Mouse (Mus musculus) kidney, embryonic 14.5 days (tissue): Measurements from ENCODE around the gene Bcl2l13. TPM values are rescaled to one million over a fixed set of nuclear protein-coding genes. Genes with fewer than 3 reads are reported as not detected.

Experiments used
- ATAC-seq: fragments of 200-750 bp; cut with Nextera tagmentation; 2 replicates; pipeline ENCODE4 v1.8.0; 2017; ENCODE audit warnings: moderate number of reproducible peaks, mild to moderate bottlenecking, moderate TSS enrichment, moderate library complexity; ENCODE audit not compliant: low FRiP score, low TSS enrichment
- H3K27ac ChIP-seq: fragments of 300-500 bp; sonication (generic); 2 replicates; pipeline ENCODE4 v1.5.1; 2014; ENCODE audit warnings: low read depth, mild to moderate bottlenecking, low read length, moderate library complexity, mixed read lengths
- H3K27me3 ChIP-seq: fragments of 300-500 bp; sonication (generic); 2 replicates; pipeline ENCODE4 v1.6.1; 2014; ENCODE audit warnings: mild to moderate bottlenecking, low read length; ENCODE audit not compliant: control insufficient read depth, insufficient read depth
- H3K36me3 ChIP-seq: fragments of 300-500 bp; sonication (generic); 2 replicates; pipeline ENCODE4 v1.6.1; 2014; ENCODE audit warnings: low read length, mixed read lengths; ENCODE audit not compliant: control insufficient read depth, insufficient read depth
- H3K4me1 ChIP-seq: fragments of 300-500 bp; sonication (generic); 2 replicates; pipeline ENCODE4 v1.6.1; 2014; ENCODE audit warnings: low read length, mixed read lengths; ENCODE audit not compliant: control insufficient read depth, insufficient read depth
- H3K4me2 ChIP-seq: fragments of 300-500 bp; sonication (generic); replicated peaks from 2 replicates; pipeline ENCODE4 v1.6.1; 2014; ENCODE audit warnings: low read depth, mild to moderate bottlenecking, low read length
- H3K4me3 ChIP-seq: fragments of 300-500 bp; sonication (generic); 2 replicates; pipeline ENCODE4 v1.5.1; 2014; ENCODE audit warnings: mild to moderate bottlenecking, low read length
- H3K9ac ChIP-seq: fragments of 300-500 bp; sonication (generic); 2 replicates; pipeline ENCODE4 v1.6.1; 2014; ENCODE audit warnings: low read depth, mild to moderate bottlenecking, low read length, moderate library complexity
- H3K9me3 ChIP-seq: fragments of 300-500 bp; sonication (generic); 2 replicates; pipeline ENCODE4 v1.6.1; 2016; ENCODE audit warnings: low read length; ENCODE audit not compliant: control insufficient read depth
- WGBS: fragments of 180-500 bp; shearing (Covaris S2); extraction: QIAGEN DNeasy Blood & Tissue Kit; methylation state at CpG from one replicate; pipeline ENCODE4 v1.1.7; 2014; 5-methylcytosine and 5-hydroxymethylcytosine counted together
- microRNA-seq: library from miRNA; unstranded; fragments of <30 nt; microRNA quantifications from one replicate; pipeline ENCODE4, GENCODE M21; 2016
- polyA plus RNA-seq: library from polyadenylated mRNA; unstranded; fragments of >200 nt; fragmentation: Nextera tagmentation; extraction: Ambion mirVana; gene quantifications from 2 replicates; pipeline ENCODE4 v1.2.1, GENCODE M21; 2014

The Bcl2l13 gene
- polyA plus RNA-seq, 1 experiment from 2014 or later = 34.0 TPM

DNA sequence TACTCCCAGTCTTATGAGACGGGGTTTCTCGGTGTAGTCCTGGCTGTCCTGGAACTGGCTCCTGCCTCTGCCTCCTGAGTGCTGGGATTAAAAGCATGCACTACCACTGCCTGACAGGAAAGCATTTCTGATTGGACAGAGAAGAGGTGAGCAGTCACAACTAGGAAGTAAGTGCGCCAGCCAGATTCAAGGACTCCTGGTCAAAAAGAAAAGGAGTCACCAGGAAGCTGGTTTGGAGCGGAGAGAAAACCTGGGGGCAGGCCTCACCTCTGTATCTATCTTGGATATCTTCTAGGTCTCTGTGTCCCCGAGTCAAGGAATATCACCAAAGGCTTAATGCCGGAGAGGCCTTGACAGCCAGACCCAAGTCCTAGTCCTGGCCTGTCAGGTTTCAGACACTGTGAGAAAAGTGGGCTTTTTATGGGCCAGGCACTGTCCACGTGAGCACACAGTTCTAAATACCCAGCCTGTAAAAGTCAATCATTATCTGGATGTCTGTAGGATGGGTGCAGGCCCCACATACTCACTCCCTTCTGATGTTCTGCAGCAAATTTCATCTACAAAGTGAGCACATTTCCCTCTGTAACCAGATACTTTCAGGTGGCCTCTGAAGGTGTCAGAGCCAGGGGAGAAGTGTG lies 104.6 kb downstream of the Bcl2l13 start:
- 83% methylated on average over 7 of the region's 7 CpGs for WGBS
- no peaks in the 10 kb centered on the region for H3K27me3 ChIP-seq
- H3K36me3 ChIP-seq = no peaks in the 10 kb centered on the region; the same call in 1 of the 2 replicates
- no peak for ATAC-seq
- no peaks in the 10 kb centered on the region for H3K9me3 ChIP-seq
- no peak overlapping the region for H3K9ac ChIP-seq
- no peak overlapping the region for H3K27ac ChIP-seq
- no peak overlapping the region for H3K4me2 ChIP-seq
- H3K4me1 ChIP-seq = no peaks in the 10 kb centered on the region
- H3K4me3 ChIP-seq = no peak overlapping the region

DNA sequence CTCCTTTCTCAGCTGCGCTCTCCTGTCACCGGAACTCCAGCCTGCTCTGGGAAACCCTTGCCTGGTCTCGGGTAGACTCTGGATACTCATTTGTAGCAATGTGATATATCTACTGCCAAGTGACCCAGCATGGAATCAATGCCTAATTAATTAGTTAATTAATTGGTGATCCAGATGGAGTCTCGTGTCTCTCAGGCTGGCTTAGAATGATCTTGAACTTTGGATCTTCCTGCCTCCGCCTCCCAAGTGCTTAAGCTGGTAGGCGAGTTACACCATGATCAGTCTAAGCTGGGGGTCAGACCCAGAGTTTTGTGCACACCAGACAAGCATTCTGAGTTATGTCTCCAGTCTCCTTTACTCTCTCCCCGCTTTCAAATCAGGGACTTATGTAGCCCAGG lies 105.1 kb downstream of the Bcl2l13 start:
- 63% methylated on average over 7 of the region's 7 CpGs for WGBS
- no peak overlapping the region for H3K9ac ChIP-seq
- no peaks in the 10 kb centered on the region for H3K4me1 ChIP-seq
- H3K27me3 ChIP-seq = no peaks in the 10 kb centered on the region
- no peak overlapping the region for H3K27ac ChIP-seq
- H3K9me3 ChIP-seq = no peaks in the 10 kb centered on the region
- no peak overlapping the region for H3K4me3 ChIP-seq
- H3K4me2 ChIP-seq = no peak overlapping the region
- H3K36me3 ChIP-seq = no peaks in the 10 kb centered on the region; the same call in 1 of the 2 replicates
- ATAC-seq = 0 out of 2 replicates have a peak, but pooled peaks have one; percentile 26

DNA sequence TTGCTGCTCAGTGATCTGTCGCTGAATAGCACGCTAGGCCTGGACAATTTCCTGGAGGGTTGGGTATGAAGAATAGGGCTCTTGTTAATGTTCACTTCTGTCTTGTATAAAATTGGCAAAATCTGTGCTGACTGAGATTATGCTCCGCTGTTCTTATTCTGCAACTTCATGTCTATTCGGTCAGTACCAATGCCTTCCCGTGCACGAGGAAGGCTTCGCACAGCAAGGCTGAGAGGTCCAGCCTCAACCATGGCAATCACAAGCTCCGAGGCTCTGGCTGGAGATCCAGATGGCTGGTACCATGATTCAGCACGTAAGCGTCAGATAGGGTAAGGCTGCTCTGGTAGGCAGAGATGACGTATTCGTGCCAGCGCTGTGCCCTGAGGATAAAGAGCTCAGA lies 105.6 kb downstream of the Bcl2l13 start:
- Histone ChIP-seq H3K4me1 (no peaks in the 10 kb centered on the region), H3K4me2 (no peak overlapping the region), H3K27ac (no peak overlapping the region), H3K9me3 (no peaks in the 10 kb centered on the region), H3K9ac (no peak overlapping the region), H3K27me3 (no peaks in the 10 kb centered on the region), H3K4me3 (no peak overlapping the region), H3K36me3 (no peaks in the 10 kb centered on the region; the same call in 1 of the 2 replicates)
- WGBS = 95% methylated on average over 13 of the region's 13 CpGs
- ATAC-seq = no peak

Small RNA genes lying within 50 kb of the gene (microRNA-seq; reads per million reads assigned to microRNA genes)
- not detected for gene Gm25193

Other genes starting within 250 kb of the Bcl2l13 start
- 8.5 and 11.2 TPM in 2 replicates for gene Cecr2, start 169.8 kb upstream of the Bcl2l13 start, polyA plus RNA-seq
- 0.16 TPM in 1 of 2 replicates, not detected in the other for gene Slc25a18, start 62.6 kb upstream of the Bcl2l13 start, polyA plus RNA-seq
- 121 and 139 TPM in 2 replicates for gene Atp6v1e1, start 13.4 kb upstream of the Bcl2l13 start, polyA plus RNA-seq
- 19.6 and 25.1 TPM in 2 replicates for gene Bid, start 80.6 kb downstream of the Bcl2l13 start, polyA plus RNA-seq